Mouse (Mus musculus) 416B (cell line): ENCODE data around the gene Emg1.
"Not testable (repeated sequence)": the region's sequence is repeated elsewhere in the genome, so short reads cannot be mapped to it uniquely, and the experiment has no call there.

Experiments
- DNase-seq: peaks from one replicate; pipeline ENCODE4 v3.0.0; 2011; ENCODE audit warnings: low read depth

Gene Emg1

DNA sequence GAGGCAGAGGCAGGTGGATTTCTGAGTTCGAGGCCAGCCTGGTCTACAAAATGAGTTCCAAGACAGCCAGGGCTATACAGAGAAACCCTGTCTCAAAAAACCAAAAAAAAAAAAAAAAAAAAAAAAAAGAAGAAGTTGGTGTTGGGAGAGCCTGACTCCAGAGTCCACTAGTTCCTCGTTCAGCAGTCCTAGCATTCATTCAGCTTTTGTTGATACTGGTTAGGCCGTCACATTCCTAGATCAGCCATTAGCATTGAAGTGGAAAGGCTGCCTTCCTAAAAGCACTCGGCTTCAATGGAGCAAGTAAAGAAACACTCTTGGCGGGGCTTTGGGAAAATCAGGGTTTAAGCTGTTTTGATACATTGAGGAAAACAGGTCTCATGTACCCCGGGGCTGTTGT, 29.7 kb downstream of the Emg1 start:
- DNase-seq, result not testable (repeated sequence)

DNA sequence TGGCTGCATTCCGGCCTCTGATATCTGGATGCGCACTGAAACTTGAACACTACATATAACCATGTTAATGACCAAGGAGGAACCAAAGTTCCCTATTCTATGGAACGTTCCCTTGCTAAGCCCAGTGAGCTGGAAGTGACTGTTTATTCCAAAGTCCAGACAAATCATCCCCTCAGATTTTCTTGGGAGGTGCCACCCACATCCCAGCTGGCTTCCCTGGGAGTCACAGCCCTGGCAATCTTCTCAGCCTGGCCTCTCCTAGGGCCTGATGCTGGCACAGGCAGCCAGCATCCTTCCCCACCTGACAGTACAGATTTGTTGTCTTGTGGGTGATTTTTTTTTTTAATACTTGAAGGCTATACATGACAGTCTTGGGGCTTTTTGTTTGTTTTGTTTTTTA, 32.5 kb downstream of the Emg1 start:
- no peak for DNase-seq

DNA sequence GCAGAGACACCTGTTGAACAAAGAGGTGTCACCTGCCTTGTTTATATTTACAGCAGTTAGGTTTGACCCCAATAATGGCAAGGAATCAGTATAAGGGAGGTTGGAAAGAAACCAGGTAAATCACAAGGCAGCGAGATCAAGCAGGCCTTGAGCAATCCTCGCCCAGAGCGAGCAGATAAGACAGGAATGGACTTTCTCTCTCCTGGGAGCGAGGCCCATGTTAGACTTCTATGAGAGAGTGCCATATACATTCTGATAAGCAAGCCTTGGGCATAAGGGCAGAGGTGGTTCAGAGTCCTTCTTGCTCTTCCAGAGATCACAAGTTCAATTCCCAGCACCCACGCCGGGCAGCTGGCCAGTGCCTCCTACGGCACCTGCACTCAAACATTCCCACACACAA, 33.2 kb downstream of the Emg1 start:
- no peak for DNase-seq

DNA sequence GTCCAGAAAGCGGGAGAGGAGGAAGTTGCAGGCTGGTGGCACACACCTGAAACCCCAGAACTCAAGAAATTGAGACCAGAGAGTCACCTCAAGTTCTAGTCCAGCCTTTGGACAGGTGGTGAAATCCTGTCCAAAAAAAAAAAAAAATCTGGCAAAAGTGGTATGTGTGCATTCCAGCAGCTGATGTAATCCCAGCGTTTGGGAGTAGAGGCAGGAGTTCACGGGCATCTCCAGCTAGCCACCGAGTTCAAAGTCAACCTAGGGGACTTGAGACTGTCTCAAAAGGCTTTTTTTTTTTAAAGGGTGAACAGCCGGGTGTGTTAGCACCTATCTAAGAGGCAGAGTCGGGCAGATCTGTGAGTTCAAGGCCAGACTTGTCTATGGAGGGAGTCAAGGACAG, 35.8 kb downstream of the Emg1 start:
- no peak for DNase-seq

DNA sequence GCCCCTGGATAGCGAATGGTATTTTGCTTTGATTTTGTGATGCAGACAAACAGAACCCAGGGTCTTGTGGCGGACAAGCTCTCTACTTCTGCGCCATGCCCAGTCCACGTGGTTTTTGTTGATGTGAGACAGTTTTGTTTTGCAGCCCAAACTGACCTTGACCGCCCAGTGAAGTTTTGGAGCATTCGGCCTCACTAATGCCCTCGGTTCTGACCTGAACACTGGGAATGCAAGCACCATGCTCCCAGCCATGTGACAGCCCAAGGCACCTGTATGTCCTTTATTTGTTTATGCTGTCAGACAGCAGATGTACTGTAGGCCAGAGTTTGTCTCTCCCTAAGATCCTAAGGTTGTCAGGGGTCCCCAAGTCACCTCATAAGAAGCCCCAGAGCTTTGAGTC, 37.4 kb downstream of the Emg1 start:
- DNase-seq, result no peak

DNA sequence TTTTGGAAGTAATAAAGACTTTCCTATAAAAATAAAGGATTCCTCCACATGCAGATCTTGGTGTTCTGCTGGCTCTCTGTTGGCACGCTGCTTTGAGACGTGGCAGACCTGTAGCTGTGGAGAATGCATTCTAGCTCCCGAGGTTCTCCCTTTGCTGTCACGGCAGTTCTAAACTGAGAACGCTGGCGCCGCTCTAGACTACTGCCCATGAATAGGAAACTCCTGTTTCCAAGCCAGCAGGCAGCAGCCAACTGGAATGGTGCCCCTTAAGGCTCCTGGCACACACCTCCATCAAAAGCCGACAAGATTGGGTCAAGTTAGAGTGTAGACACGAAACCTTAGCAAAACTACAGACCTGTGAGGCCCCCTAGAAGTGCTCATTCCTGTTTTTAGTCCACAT, 38.4 kb downstream of the Emg1 start:
- DNase-seq, result no peak

DNA sequence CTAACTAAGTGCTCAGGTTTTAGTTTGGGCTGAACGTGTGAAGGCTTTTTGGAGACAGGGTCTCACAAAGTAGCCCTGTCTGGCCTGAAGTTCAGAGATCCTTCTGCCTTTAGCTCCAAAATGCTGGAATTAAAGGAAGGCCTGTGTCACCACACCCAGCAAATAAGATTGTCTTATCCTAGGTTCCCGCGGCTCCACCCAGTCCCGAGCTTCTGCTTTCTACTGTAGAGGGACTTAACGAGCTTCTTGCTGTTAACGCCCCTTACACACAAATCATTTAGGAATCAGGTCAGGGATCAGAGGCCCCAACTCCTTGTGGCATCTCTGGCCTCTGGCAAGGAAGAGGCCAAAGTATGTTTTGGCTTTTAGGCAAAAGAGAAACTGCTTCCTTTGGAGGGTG, 39.9 kb downstream of the Emg1 start:
- DNase-seq, result no peak

DNA sequence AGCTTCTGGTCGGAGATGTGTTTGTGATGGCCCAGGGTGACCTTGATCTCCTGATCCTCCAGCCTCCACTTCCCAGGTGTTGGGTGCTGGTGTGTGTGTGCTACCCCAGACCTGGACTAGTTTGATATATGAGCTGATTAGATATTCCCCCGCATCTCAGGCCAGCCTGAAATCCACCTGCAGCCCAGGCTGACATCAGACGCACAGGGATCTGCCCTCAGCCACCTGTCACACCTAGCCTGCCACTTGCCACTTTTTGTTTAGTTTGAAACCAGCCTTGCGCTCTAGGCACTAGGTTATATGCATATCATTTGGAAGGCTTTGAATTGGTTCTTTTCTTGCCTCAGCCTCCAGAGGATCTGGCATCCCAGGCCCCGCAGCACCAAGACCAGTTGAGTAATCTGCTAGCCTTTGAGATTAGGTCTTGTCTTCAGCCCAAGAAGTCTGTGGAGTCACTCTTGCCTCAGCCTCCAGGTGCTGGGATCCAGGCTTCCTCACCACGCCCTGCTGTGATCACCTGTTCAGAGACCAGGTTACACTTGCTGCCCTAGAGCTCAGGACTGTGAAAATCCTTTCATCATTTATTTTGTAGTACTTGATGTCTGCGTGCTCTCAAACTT, 41.6 kb downstream of the Emg1 start:
- no peak for DNase-seq

DNA sequence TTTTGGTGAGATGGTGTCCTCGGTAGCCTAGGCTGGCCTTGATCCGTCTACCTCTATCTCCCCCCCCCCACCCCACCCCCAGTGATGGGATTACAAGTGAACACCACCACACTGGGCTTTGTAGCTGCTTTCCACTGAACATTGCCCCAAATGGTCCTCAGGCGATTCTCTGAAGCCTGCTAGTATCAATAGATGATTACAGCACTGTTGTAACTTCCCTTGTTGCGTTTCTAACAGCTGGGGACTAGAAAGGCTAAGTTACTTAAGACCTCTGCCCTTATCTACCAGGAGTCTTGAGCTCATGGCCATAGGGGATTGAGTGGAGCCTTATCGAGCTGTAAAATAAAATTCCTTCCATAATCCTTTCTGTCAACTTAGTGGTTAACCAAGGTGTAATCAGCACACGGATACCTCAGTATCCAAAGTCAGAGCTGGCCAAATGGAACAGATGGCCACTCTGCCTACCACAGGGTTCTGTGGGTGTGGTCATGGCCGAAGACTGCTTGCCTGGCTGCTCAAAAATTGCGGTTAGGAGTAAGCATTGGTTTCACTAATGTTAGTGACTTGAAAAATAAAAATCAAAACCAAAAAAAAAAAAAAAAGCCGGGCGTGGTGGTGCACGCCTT, 42.6 kb downstream of the Emg1 start:
- DNase-seq, result peak; percentile 37

DNA sequence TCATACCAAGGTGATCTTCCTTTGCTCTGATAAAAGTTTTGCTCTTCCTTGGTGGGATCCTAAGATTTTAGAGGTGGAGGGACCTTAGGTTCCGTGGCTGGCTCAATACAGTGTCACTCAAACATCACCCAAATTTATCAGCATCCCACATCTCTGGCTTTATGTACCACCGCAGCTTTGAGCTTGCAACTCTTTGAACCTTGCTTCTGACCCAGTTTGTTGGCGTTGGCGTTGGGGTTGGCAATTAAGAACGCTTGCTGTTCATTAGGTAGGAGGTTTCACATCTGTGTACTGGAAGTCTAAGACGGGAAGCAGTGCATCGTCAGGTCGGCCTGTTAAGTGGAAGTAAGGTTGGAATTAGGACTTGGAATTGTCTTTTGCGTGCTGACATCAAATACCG, 47.0 kb downstream of the Emg1 start:
- DNase-seq, result no peak

DNA sequence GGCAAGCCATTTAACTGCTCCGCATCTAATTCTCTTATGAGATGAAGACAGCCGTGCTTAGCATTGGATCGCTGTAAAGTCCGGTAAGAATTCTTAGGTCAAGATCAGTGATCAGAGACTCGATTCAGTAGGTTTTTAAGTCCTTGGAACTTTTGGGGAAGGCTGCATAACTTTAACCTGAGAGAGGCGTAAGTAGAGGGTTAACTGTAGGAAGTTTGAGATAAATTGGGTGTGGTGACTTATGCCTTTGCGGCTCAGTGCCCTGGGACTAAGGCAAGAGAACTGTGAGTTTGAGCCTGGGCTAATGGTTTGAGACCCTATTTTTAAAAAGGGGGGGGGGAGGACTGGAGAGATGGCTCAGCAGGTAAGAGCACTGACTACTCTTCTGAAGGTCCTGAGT, 47.7 kb downstream of the Emg1 start:
- DNase-seq, result no peak

DNA sequence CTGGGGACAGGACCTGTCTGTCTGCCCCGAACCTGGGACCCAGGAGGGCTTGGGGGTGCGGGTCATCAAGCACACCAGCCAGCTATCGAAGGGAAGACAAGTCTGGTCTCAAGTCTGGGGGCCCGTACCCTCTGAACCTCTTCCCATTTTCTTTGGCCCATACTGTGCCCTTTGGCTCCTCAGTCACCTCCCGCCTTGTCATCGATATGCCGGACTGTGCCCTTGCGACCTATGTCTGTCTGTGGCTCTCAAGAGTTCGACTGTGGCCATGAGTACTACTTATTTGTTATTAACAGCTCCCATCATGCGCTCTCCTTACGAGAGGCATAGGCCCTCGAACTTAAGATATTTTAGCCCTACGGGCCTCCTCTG, 48.6 kb downstream of the Emg1 start:
- DNase-seq, result no peak

DNA sequence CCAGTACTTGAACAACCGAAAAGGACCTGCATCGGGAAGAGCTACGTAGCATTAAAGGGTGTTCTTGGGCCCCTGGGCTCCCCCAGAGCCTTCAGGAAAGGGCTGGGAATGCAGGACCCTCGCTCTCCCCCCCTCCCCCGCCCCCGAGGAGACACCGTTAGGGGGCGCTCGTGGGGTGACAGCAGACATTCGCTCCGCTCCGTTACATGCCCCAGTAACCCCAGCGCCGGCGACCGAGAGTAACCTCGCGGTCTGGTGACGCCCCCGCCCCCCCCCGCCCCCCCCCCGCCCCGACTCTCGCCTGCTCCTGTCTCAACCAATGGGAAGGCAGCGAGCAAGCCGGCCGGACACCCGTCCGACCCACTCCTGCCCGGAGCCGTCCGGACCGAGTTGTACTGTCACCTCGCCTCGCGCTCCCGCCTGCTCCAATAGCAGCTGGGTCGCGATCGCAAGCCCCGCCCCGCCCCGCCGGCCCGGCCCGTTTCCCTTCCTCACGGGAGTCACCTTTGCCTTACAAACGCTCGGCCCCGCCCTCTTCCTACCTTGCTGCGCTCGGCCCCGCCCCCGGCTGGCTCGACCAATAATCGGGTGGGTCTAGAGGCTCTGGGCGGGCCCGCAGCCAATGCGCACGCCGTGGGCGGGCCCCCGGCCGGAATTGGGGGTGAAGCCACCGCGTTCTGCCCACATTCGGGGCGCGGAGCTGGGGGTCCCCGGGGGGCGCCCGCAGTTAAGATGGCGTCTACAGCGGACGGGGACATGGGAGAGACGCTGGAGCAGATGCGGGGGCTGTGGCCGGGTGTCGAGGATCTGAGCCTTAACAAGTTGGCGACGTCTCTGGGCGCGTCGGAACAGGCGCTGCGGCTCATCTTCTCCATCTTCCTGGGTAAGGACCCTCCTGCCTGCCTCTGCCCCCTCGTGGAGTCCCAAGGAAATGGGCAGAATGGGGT, 49.2 kb downstream of the Emg1 start, which contains the start of gene Lpcat3:
Gene Lpcat3 (plus strand): TSS at position 551 of the 947 bp plus-strand sequence.
- DNase-seq, result peak; percentile 99

DNA sequence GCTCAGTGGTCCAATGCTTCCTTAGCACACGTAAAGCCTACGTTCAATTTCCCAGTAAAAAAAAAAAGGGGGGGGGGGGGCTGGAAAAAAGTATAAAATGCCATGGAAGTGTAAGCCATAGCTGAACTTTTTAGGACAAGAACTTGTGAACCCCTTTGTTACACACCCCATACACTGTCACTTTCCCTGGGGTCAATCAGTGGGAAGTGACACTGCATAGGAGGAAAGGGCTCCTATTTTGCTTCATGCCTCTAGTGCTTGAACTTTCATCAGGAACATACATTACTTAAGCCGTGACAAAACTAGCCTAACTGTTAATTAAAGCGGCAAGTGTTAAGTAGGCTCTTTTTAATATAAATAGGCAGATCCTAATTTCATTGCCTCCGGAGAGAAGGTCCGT, 50.0 kb downstream of the Emg1 start:
- no peak for DNase-seq

DNA sequence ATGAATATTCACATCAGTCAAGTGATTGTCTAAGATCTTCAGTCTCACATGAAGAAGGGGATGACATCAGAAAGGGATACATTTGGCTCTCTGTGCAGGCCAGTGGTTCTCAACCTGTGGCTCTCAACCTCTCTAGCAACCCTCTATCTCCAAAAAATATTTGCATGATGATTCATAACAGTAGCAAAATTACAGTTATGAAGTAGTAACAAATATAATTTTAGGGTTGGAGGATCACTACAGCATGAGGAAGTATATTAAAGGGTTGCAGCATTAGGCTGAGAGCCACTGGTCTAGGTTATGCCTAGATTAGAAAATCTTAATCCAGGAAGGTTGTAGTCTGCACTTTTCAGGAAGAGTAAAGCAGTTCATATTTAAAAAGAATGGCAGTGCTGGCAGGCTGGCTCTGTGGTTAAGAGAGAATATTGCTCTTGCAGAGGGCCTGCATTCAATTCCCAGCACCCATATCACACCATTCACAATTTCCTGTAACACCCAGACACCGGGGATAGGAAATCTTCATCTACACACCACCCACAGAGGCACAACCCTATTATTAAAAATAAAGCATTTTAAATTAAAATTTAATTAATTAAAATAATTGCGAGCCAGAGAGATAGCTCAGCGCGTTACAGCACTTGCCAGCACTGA, 50.7 kb downstream of the Emg1 start:
- no peak for DNase-seq

DNA sequence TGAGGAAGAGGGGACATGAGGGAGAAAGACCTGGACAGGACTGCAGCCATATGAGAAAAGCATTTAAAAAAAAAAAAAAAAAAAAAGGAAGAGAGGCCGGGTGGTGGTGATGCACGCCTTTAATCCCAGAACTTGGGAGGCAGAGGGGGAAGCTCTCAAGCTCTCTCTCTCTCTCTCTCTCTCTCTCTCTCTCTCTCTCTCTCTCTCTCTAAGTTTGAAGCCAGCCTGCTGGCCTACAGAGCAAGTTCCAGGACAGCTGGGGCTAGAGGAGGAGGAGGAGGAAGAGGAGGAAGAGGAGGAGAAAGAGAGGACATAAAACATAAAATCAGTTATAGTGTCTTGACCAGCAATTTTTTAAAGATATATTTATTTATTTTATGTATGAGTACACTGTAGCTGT, 53.9 kb downstream of the Emg1 start:
- no peak for DNase-seq

DNA sequence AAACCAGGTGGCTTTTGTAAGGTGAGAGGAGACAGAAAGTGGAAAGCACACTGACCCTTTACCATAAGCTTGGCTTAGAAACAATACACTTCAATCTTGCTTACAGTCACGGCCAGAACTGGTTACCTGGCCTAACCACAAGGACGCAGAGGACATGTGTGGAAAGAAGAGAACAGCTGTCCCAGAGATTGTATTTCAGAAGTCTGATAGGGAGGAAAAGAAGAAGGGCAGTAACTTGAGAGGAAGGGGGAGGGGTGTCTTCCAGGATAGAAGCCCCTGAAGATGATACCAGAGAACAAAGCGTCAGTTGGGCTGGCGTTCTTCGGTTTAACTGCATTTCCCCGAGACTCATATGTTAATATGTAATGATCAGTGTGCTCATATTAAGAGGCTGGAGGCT, 56.1 kb downstream of the Emg1 start:
- peak; percentile 35 for DNase-seq
